Mouse (Mus musculus): ENCODE measurements around the gene Clic5.
A peak's percentile ranks its signal among the peaks of the same experiment; 100 is the strongest.

Clic5 gene

DNA sequence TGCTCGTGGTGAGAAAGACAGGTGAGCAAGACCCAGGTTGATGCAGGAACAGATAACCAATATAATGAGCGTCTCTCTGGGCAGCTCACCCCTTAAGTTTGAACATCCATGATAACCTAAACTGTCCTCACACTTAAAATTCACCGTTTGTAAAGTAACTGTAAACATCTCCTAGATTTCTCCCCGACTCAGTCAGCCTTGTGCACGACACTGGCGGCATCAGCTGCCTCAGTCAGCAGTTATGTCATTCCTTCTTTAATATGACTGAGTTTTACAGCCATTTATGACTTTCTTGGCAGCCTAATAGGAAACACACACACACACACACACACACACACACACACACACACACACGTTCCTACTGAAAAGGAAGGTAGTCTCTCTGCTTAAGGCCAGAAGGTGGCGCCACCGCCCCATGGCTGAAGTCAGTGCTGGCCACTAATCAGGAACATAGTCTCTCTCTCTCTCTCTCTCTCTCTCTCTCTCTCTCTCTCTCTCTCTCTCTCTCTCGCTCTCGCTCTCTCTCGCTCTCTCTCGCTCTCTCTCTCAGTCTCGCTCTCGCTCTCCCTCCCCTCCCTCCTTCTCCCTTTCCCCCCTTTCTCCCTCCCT lies 73.3 kb downstream of the Clic5 start:
- peak; percentile 12 to 29 for DNase-seq (ENCODE audit: low spot score in 2 of 2)

DNA sequence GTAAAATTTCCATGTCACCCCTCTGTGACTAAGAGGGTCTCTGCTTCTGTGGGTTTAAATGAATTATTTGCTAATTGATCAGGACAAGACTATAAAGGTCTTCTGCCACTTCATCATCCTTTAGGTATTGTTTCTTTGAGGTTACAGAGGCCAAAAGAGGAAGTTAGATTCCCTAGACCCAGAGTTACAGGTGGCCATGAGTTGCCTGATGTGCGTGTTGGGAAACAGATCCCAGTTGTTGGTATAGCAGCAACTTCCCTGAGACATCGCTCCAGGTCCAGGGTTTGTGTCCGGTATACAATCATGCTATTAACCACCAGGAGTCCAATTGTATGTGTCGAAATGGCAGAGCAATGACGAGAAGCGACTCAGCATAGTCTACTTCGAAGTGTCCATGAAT lies 81.7 kb downstream of the Clic5 start:
- no peak for DNase-seq (ENCODE audit: low spot score in 2 of 2)

DNA sequence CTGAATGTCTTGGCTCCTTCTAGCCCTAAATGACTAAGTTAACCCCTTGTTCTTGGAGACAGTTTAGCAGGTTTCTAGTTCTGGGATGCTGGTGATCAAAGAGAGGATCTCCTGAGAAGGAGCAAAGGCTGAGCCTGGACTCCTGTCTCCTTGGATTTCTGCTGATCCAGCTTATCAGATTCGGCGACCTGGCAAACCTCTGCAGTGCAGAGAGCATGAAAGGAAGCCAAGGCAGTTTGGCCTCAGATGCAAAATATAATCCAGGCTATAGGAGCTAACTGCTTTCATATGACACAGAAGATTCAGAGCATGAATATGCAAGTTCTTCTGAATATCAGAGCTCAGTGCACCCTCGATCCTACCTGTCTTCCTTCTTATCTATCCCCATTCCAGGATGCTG lies 83.0 kb downstream of the Clic5 start:
- DNase-seq (ENCODE audit: low spot score in 2 of 2), result no peak

DNA sequence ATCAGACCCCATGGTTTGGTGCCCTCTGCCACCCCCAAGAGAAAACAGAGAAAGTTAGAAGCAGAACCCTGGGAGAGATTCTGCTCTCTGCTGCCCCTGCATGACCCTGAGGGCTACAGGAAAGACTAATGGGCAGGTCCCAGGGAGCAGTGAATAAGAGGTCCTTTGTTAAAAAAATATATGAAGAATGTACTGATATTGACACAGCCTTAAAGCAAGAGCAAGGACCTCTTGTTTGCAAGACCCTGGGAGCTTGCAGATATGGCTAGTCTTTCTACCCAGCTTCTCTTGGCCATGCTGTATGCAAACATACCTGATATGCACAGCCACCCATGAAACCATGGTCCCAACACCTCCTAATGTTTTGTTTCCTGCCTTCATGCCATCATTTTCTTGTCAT lies 86.4 kb downstream of the Clic5 start:
- DNase-seq (ENCODE audit: low spot score in 2 of 2), result no peak

DNA sequence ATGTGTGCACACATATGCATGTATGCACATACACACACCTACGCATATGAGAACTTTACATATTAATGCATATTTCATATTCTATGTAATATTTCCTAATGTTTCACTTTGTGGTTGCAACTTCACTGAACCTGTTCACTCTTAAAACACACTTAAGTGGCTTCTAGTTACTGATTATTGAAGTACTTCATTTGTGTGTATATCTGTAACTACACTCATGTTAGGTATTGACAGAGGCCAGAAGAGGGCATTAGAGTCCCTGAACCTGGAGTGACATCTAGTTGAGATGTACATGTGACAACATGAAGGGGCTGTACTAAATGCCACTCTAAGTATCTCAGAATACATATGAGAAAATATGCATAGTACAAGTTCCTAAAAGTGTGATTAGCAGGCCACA lies 99.9 kb downstream of the Clic5 start:
- no peak for DNase-seq (ENCODE audit: low spot score in 2 of 2)

DNA sequence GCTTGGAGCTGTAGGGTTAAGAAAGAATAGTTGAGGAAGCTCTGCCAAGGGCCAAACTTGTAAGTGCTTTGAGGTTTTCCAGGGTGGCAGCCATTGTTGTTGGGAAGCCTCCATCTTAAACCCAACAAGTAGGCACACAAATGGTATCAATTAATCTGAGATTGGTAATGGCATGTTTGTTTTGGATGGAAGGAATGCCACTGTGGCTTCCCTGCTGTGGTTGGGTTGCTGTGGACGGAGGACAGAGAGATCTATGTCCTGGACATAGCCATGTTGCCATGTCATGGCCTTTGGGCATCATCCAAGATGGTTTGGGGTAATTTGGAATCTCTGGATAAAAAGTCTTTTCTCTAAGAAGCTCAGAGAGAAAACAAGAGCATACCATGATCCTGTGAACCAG lies 108.8 kb downstream of the Clic5 start:
- no peak for DNase-seq (ENCODE audit: low spot score in 2 of 2)

DNA sequence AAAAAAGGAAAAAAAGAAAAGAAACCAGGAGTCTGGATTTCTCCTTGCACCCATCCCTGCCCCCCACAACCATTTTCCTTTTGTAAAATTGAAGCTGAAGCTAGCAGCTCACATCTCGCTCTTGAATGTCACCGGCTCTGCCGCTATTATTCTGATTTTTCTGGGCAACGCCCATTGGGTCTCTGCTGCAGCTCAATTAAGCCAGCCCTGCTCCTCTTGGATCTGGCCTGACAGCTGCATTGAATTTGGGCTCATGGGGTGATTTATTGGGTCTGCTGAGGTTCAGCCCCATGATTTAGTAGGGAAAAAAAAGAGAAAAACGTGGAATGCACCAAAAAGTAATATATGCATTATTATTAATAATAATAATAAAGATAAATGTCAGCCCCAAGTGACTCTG lies 111.9 kb downstream of the Clic5 start:
- no peak for DNase-seq (ENCODE audit: low spot score in 2 of 2)

DNA sequence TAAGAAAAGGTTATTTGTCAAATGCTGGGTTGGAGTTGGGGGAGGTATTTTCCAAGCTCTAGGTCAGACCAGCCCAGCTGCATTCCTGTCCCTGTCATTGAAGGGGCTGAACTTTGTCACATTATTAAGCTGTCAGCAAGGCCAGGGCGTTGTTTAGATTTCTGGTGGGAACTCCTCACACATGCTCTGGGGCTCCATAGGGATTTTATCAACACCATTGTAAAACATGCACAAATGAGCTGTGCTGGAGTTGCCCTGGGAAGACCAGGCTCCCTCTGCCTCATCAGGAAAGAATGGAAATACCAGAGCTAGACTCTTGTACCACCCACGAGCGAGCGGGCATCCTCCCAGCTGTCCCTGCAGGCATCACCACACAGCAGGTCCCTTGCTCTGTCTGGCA lies 112.3 kb downstream of the Clic5 start:
- DNase-seq (ENCODE audit: low spot score in 2 of 2), result no peak

DNA sequence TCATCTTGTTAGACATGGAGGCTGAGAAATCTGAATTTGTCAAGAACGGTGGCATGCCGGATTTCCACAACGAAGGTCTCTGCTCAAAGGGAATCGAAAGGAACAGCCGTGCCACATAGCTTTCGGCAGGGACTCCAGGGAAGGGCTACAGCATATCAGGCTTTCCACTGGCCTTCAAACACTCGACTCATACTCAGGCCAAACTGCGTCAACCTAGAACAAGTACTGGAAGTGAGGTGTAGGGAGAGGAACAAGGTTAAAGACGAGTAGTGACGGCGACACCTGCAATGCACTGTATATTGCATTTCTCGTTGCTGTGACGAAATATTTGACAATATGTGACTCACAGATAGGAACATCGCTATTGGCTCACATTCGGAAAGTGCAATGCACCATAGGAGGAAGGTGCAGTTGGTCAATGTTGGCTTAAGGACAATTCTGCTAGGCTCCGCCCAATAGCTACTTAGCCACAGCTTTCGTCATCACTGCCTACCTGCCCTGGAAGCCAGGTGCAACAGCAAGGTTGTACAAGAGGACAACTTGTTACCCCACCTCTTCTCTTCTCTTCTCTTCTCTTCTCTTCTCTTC lies 112.9 kb downstream of the Clic5 start:
- DNase-seq (ENCODE audit: low spot score in 2 of 2), result no peak

DNA sequence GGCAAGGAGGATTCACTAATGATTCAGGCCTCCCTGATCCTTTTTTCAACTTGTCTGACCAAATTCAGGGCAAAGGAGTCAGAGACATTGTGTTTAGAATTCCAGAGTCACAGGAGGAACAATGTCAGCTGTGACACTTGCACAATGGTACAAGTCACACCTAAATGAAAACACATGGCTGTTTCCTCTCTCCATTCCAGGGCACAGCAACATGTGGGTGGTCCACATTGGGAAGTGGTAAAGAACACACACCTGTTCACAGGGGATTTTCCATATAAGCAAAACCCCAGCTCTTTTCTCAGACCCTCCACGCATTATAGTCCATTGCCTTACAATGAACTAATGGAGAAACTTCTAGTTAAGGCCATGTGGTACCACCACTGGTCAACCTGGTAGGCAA lies 115.7 kb downstream of the Clic5 start:
- DNase-seq (ENCODE audit: low spot score in 2 of 2), result no peak

DNA sequence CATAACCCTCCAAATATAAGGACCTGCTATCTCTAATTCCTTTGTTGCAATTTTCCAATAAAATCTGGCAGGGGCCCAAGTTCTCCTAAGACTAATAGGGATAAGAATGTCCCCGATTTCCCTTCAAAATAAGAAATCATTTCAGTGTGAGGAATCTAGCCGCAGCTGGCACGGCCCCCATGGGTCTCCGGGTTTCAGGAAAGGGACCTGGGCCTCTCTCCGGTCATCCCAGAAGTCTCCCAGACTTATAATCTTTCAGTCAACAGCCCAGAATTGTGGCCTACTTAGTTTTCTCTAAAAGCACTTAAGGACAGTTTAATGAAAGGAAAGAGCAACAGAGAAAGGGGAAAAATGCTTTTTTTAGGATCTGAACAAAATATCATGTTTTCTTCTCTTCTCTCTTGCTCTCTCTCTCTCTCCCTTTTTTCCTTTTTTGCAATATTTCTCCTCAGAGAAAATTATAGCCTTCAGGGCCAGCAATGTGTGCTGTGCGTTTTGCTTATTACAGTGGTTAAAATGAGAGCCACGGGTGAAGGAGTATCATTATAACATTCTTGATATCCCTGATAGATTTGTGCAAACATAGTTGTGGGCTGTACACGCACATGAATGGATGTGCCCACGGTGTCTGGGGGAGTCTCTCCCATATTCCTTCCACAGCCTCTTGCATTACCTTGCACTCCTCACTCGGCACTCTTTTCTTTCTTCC lies 121.7 kb downstream of the Clic5 start:
- no peak for DNase-seq (ENCODE audit: low spot score in 2 of 2)

DNA sequence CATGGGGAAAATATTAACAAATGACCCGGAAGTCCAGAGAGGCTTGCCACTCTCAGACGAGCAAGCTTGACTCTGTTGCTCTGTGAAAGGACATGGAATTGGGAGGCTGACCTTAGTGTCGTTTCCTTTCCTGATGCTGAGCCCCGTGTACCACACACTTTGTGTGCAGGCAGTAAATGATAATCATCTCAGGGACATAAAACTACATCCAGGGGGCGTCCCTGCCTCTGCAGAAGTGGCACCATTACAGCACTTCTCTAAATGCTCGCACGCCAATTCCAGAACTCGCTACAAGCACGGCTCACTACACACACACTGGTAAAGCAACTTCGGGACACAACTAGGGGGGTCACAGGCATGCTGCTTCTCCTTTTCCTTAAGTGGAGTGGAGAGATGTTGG lies 136.9 kb downstream of the Clic5 start:
- DNase-seq (ENCODE audit: low spot score in 2 of 2), result no peak

DNA sequence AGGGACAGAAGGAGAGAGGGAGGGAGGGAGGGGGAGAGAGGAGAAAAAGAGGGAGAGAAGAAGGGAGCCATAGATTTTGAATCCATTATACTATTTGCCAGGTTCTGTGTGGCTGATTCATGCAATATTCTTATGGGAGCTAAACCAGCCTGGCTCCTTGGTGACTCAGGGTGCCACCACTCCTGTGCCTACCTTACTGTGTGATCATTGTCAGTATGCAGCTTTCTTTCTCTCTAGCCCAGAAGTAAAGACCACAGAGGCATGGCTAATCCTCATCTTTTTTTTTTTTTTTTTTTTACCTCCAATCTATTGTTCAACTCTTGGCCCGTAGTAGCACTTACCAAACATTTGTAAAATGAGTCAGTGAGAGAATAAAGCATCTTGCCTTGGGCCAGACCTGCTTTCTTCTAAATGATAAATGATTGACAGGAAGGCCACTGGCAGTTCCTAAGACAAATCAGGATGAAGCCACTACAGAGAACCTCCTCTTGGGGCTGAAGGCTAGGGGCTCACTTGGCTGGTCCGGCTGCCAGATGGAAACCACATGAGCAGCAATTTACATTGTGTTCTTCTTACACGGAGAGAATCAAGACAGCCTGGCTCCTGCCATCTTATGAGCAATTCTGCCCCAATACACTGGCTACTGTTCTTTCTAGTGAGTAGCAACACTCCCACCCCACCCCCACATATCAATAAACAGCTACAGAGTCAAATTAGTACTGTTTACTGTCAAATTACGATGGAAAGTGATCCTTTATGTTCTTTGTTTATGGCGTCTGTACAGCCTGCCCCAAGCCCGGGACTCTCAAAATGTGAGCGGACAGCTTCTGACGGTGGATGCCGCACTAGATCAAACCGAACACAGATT lies 139.1 kb downstream of the Clic5 start:
- no peak for DNase-seq (ENCODE audit: low spot score in 2 of 2)

DNA sequence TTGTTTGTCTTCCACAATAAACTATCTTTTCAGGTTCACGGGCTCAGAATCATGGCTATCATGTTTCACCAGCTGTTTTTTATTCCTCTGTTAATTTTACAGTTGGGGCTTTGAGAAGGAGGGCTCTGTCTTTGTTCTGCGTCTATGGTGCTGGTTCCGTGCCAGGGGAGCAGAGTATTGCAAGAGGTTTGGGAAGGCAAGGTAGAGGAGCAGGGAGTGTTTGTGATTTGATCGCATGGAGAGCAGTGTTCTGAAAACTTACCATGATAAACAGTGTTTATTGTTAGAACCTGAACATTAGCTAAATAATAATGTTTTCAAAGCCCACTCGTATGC lies 139.7 kb downstream of the Clic5 start:
- no peak for DNase-seq (ENCODE audit: low spot score in 2 of 2)
